Mouse (Mus musculus): ENCODE measurements around the gene Cabp2. TPM values are rescaled to one million over a fixed set of nuclear protein-coding genes. Genes with fewer than 3 reads are reported as not detected.

The Cabp2 gene
- total and polyA plus RNA-seq, 2 experiments from 2014 or later, result not detected

DNA sequence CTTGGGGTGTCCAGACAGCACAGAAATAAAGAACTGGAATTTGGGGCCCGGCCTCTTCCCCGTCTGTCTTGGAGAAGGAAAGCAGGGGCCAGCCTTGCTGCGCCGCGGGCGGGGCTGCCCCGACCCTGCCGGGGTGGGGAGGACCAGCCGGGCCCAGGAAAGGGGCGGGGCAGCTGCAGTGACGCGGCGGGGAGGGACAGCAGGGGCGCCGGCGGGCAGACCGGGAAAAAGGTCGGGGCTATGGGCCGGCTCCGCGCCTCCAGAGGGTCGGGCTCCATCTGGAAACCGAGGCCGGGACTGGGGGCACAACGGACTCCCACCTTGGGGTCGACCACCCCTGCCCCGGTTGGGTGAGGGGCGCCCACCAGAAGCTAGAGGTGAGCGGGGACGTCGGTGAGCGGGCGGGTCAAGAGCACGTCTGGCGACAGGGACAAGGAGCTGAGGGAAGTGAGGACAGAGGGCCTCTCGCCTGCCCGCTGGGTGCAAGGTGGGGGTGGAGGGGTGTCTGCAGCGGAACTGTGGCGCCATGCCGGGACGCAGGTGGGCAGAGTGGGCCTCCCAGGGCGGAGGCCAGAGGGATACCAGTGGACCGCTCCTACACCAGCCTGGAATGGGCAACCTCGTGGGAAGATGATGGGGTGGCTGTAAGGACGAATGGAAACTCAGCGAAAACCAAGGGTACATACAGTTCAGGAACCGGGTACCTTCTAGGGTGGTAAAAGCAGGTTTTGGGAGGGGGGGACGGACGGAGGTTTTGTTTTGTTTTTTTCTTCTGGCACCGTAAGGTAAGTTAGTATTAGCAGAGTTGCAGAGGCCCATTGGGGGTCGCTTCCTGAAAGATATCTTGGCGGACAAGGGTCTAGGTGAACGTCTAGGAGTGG lies 18.7 kb downstream of the Cabp2 start, which contains the start of gene Pitpnm1:
Gene Pitpnm1, plus strand, starts transcription at position 162 of the 881 bp plus-strand sequence.
- Histone ChIP-seq H3K36me3 (ENCODE audit: insufficient read depth, low read length) (no peaks in the 10 kb centered on the region), H3K4me3 (ENCODE audit: low read length) (peak within 1 kb of the TSS; percentile 57), H3K27ac (peak within 1 kb of the TSS; percentile 59; the same call in 1 of the 2 replicates), H3K9me3 (ENCODE audit: low read length) (no peaks in the 10 kb centered on the region), H3K4me2 (ENCODE audit: low read depth, low read length) (peak within 1 kb of the TSS; percentile 70), H3K27me3 (ENCODE audit: insufficient read depth, low read length) (no peaks in the 10 kb centered on the region), H3K9ac (replicated peaks; ENCODE audit: low read length) (peak within 1 kb of the TSS; percentile 55), H3K4me1 (ENCODE audit: insufficient read depth, low read length) (peaks cover 24% of the 10 kb centered on the region)
- DNase-seq (ENCODE audit: low spot score) (peak; percentile 15), ATAC-seq (no peak)
- WGBS, result 1% methylated on average over 52 of the region's 53 CpGs
- no peak for TF ChIP-seq CTCF (IDR thresholded peaks at IDR 0.05; ENCODE audit: low read depth)

DNA sequence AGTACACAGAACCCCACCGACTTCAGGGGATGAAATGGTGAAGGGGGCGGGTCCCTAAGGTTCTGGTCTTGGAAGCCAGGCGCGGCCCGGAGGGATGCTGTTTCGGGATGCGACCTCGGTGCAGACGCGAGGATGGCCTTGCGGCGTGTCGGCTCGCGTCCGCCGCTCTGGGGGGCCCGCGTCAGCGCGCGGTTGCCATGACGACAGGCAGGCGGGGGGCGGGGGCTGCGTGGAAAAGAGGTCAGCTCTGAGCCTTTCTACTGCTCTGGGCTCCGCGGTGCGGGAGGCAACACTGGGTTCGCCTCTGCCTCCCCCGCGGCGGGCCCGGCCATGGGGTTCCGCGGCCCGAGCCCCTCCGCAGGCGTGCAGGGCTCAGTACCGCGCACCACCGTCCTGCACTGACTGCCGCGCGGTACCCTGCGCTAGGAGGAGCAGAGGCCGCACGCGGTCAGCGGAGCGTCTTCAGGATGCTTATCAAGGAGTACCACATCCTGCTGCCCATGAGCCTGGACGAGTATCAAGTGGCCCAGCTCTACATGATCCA lies 19.4 kb downstream of the Cabp2 start:
- H3K27ac ChIP-seq, result peak overlapping the region; percentile 59; the same call in 1 of the 2 replicates
- peak overlapping the region; percentile 55 for H3K9ac ChIP-seq (replicated peaks; ENCODE audit: low read length)
- no peak for TF ChIP-seq CTCF (IDR thresholded peaks at IDR 0.05; ENCODE audit: low read depth)
- H3K4me1 ChIP-seq (ENCODE audit: insufficient read depth, low read length), result peaks cover 24% of the 10 kb centered on the region
- no peaks in the 10 kb centered on the region for H3K27me3 ChIP-seq (ENCODE audit: insufficient read depth, low read length)
- ATAC-seq (peak; percentile 10; the same call in 1 of the 2 replicates), DNase-seq (ENCODE audit: low spot score) (peak; percentile 80)
- H3K4me2 ChIP-seq (ENCODE audit: low read depth, low read length), result peak overlapping the region; percentile 70
- WGBS, result under 1% methylated on average over 51 of the region's 52 CpGs
- H3K9me3 ChIP-seq (ENCODE audit: low read length), result no peaks in the 10 kb centered on the region
- peak overlapping the region; percentile 57 for H3K4me3 ChIP-seq (ENCODE audit: low read length)
- H3K36me3 ChIP-seq (ENCODE audit: insufficient read depth, low read length), result no peaks in the 10 kb centered on the region

- Histone ChIP-seq H3K4me3 (ENCODE audit: low read length) (peak overlapping the region; percentile 57), H3K27me3 (ENCODE audit: insufficient read depth, low read length) (no peaks in the 10 kb centered on the region), H3K9ac (replicated peaks; ENCODE audit: low read length) (peak overlapping the region; percentile 55), H3K9me3 (ENCODE audit: low read length) (no peaks in the 10 kb centered on the region), H3K4me2 (ENCODE audit: low read depth, low read length) (peak overlapping the region; percentile 70), H3K36me3 (ENCODE audit: insufficient read depth, low read length) (no peaks in the 10 kb centered on the region), H3K4me1 (ENCODE audit: insufficient read depth, low read length) (peaks cover 24% of the 10 kb centered on the region), H3K27ac (peak overlapping the region; percentile 59; the same call in 1 of the 2 replicates)
- 71% methylated on average over 6 of the region's 6 CpGs for WGBS
- TF ChIP-seq CTCF (IDR thresholded peaks at IDR 0.05; ENCODE audit: low read depth), result no peak; the same call in 1 of the 2 replicates
- no peak for ATAC-seq
- DNase-seq (ENCODE audit: low spot score), result peak; percentile 53
Measured at GRCm38 (mm10) chr19:4101466-4101865, 20.1 kb downstream of the Cabp2 start.

DNA sequence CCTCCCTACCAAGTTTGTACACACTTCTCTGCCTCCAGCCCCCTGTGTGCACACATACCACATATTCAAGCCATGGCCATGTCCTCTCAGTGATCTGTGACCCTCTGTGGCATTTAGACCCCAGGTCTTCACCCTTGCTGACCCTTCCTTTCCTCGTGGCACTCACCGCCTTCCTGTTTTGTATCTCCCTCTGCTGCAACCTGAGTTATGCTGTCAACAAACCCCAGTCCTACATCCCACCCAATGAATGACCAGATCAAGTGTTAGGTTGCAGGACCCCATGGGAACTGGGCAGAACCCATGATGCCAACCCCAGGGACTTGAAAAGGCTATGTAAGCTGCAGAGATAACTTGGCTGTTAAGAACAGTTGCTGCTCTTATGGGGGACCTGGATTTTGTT lies 20.7 kb downstream of the Cabp2 start:
- peak overlapping the region; percentile 55; the same call in 1 of the 2 replicates for H3K9ac ChIP-seq (replicated peaks; ENCODE audit: low read length)
- H3K27ac ChIP-seq, result 0 out of 2 replicates have a peak overlapping the region, but pooled peaks have one; percentile 59
- 81% methylated on average over 2 of the region's 2 CpGs for WGBS
- no peak for TF ChIP-seq CTCF (IDR thresholded peaks at IDR 0.05; ENCODE audit: low read depth)
- H3K36me3 ChIP-seq (ENCODE audit: insufficient read depth, low read length), result no peaks in the 10 kb centered on the region
- no peak for DNase-seq (ENCODE audit: low spot score)
- peak overlapping the region; percentile 70 for H3K4me2 ChIP-seq (ENCODE audit: low read depth, low read length)
- H3K4me1 ChIP-seq (ENCODE audit: insufficient read depth, low read length), result peaks cover 24% of the 10 kb centered on the region
- no peaks in the 10 kb centered on the region for H3K9me3 ChIP-seq (ENCODE audit: low read length)
- ATAC-seq, result no peak
- no peaks in the 10 kb centered on the region for H3K27me3 ChIP-seq (ENCODE audit: insufficient read depth, low read length)
- H3K4me3 ChIP-seq (ENCODE audit: low read length), result peak overlapping the region; percentile 57

- 93% methylated on average over 12 of the region's 12 CpGs for WGBS
- Histone ChIP-seq H3K27ac (no peak overlapping the region), H3K4me3 (ENCODE audit: low read length) (no peak overlapping the region), H3K9me3 (ENCODE audit: low read length) (no peaks in the 10 kb centered on the region), H3K36me3 (ENCODE audit: insufficient read depth, low read length) (no peaks in the 10 kb centered on the region), H3K4me2 (ENCODE audit: low read depth, low read length) (no peak overlapping the region), H3K9ac (replicated peaks; ENCODE audit: low read length) (no peak overlapping the region), H3K4me1 (ENCODE audit: insufficient read depth, low read length) (peaks cover 24% of the 10 kb centered on the region), H3K27me3 (ENCODE audit: insufficient read depth, low read length) (no peaks in the 10 kb centered on the region)
- no peak for TF ChIP-seq CTCF (IDR thresholded peaks at IDR 0.05; ENCODE audit: low read depth)
- ATAC-seq, result no peak
- DNase-seq (ENCODE audit: low spot score), result no peak
Measured at GRCm38 (mm10) chr19:4102626-4103025, 21.2 kb downstream of the Cabp2 start.

DNA sequence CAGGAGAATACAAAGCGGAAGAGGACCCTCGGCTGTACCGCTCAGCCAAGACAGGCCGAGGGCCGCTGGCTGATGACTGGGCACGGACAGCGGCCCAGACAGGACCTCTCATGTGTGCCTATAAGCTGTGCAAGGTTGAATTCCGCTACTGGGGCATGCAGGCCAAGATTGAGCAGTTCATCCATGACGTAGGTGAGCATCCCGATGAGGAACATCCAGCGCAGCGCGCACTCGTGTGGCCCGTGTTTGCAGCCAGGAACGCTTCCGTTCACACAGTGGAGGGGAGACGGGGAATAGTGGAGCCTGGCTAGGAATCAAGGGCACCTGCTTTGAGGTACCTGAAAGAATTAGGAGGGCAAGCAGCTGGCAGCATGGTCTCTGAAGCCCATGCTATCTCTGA lies 21.9 kb downstream of the Cabp2 start:
- no peak for TF ChIP-seq CTCF (IDR thresholded peaks at IDR 0.05; ENCODE audit: low read depth)
- Histone ChIP-seq H3K27ac (no peak overlapping the region), H3K9ac (replicated peaks; ENCODE audit: low read length) (no peak overlapping the region), H3K36me3 (ENCODE audit: insufficient read depth, low read length) (no peaks in the 10 kb centered on the region), H3K4me3 (ENCODE audit: low read length) (no peak overlapping the region), H3K4me2 (ENCODE audit: low read depth, low read length) (no peak overlapping the region), H3K4me1 (ENCODE audit: insufficient read depth, low read length) (peaks cover 24% of the 10 kb centered on the region), H3K9me3 (ENCODE audit: low read length) (no peaks in the 10 kb centered on the region), H3K27me3 (ENCODE audit: insufficient read depth, low read length) (no peaks in the 10 kb centered on the region)
- no peak for DNase-seq (ENCODE audit: low spot score)
- WGBS, result 93% methylated on average over 18 of the region's 18 CpGs
- ATAC-seq, result no peak
